Mouse (Mus musculus) forebrain, embryonic 13.5 days (tissue): ENCODE measurements at regions not wholly inside any gene's neighbourhood (a gene's known extent, or its start where the extent isn't known, plus 50 kb on each side); places are given as distances from the start of the nearest gene placed in this dataset.

Source experiments
- ATAC-seq: fragments of 200-750 bp; cut with Nextera tagmentation; 2 replicates; pipeline ENCODE4 v1.8.0; 2017
- H3K27ac ChIP-seq: fragments of 300-500 bp; sonication (generic); 2 replicates; pipeline ENCODE4 v1.5.1; 2015; ENCODE audit warnings: inconsistent platforms, mild to moderate bottlenecking, moderate library complexity
- H3K27me3 ChIP-seq: fragments of 300-500 bp; sonication (generic); 2 replicates; pipeline ENCODE4 v1.6.1; 2015; ENCODE audit warnings: mild to moderate bottlenecking, inconsistent platforms
- H3K36me3 ChIP-seq: fragments of 300-500 bp; sonication (generic); 2 replicates; pipeline ENCODE4 v1.6.1; 2015; ENCODE audit warnings: mild to moderate bottlenecking, inconsistent platforms; ENCODE audit not compliant: poor library complexity, severe bottlenecking
- H3K4me1 ChIP-seq: fragments of 300-500 bp; sonication (generic); 2 replicates; pipeline ENCODE4 v1.6.1; 2015; ENCODE audit warnings: inconsistent platforms
- H3K4me2 ChIP-seq: fragments of 300-500 bp; sonication (generic); 2 replicates; pipeline ENCODE4 v1.6.1; 2015; ENCODE audit warnings: inconsistent platforms, mild to moderate bottlenecking, moderate library complexity
- H3K4me3 ChIP-seq: fragments of 300-500 bp; sonication (generic); 2 replicates; pipeline ENCODE4 v1.5.1; 2015; ENCODE audit warnings: mild to moderate bottlenecking, inconsistent platforms
- H3K9ac ChIP-seq: fragments of 300-500 bp; sonication (generic); 2 replicates; pipeline ENCODE4 v1.6.1; 2015; ENCODE audit warnings: mild to moderate bottlenecking, inconsistent platforms
- H3K9me3 ChIP-seq: fragments of 300-500 bp; sonication (generic); replicated peaks from 2 replicates; pipeline ENCODE4 v1.6.1; 2016; ENCODE audit warnings: inconsistent platforms
- WGBS: fragments of 180-500 bp; shearing (Covaris S2); methylation state at CpG from one replicate; pipeline ENCODE4 v1.1.7; 2015; 5-methylcytosine and 5-hydroxymethylcytosine counted together

GRCm38 (mm10) chr8:91909637-91910383 lies 107.9 kb upstream of the Irx3 start:
- H3K9me3 ChIP-seq, result no peaks in the 10 kb centered on the region
- H3K4me3 ChIP-seq, result no peak overlapping the region
- peaks cover 5% of the 10 kb centered on the region; the same call in 1 of the 2 replicates for H3K27me3 ChIP-seq
- ATAC-seq, result no peak
- H3K4me2 ChIP-seq, result no peak overlapping the region
- H3K36me3 ChIP-seq, result no peaks in the 10 kb centered on the region
- H3K27ac ChIP-seq, result no peak overlapping the region
- H3K4me1 ChIP-seq, result 0 out of 2 replicates have a peak, but pooled peaks cover 12% of the 10 kb centered on the region
- 60% methylated on average over 14 of the region's 14 CpGs for WGBS
- H3K9ac ChIP-seq, result no peak overlapping the region

- 74% methylated on average over 9 of the region's 9 CpGs for WGBS
- peaks cover 8% of the 10 kb centered on the region; the same call in 1 of the 2 replicates for H3K27me3 ChIP-seq
- H3K4me1 ChIP-seq, result 0 out of 2 replicates have a peak, but pooled peaks cover 12% of the 10 kb centered on the region
- H3K9ac ChIP-seq, result no peak overlapping the region
- no peak overlapping the region for H3K27ac ChIP-seq
- no peak for ATAC-seq
- no peaks in the 10 kb centered on the region for H3K36me3 ChIP-seq
- no peak overlapping the region for H3K4me2 ChIP-seq
- no peaks in the 10 kb centered on the region for H3K9me3 ChIP-seq
- H3K4me3 ChIP-seq, result no peak overlapping the region
Measured at GRCm38 (mm10) chr8:91908731-91909353, 107.0 kb upstream of the Irx3 start.

- Histone ChIP-seq H3K36me3 (no peaks in the 10 kb centered on the region), H3K27me3 (peaks cover 10% of the 10 kb centered on the region; the same call in 1 of the 2 replicates), H3K9me3 (no peaks in the 10 kb centered on the region), H3K4me2 (no peak overlapping the region), H3K4me1 (0 out of 2 replicates have a peak, but pooled peaks cover 9% of the 10 kb centered on the region), H3K9ac (no peak overlapping the region), H3K27ac (no peak overlapping the region), H3K4me3 (no peak overlapping the region)
- WGBS, result 93% methylated on average over 8 of the region's 8 CpGs
- ATAC-seq, result no peak
Measured at GRCm38 (mm10) chr8:91907178-91907577, 105.3 kb upstream of the Irx3 start.

GRCm38 (mm10) chr8:91901525-91902281 lies 99.8 kb upstream of the Irx3 start:
- H3K4me3 ChIP-seq, result no peak overlapping the region
- H3K9me3 ChIP-seq, result no peaks in the 10 kb centered on the region
- no peak overlapping the region for H3K27ac ChIP-seq
- H3K4me1 ChIP-seq, result no peaks in the 10 kb centered on the region
- ATAC-seq, result no peak
- H3K27me3 ChIP-seq, result peaks cover 16% of the 10 kb centered on the region; the same call in 1 of the 2 replicates
- WGBS, result 87% methylated on average over 10 of the region's 10 CpGs
- no peak overlapping the region for H3K4me2 ChIP-seq
- no peak overlapping the region for H3K9ac ChIP-seq
- no peaks in the 10 kb centered on the region for H3K36me3 ChIP-seq

GRCm38 (mm10) chr8:91899747-91900146 lies 97.9 kb upstream of the Irx3 start:
- no peak for ATAC-seq
- Histone ChIP-seq H3K4me3 (no peak overlapping the region), H3K36me3 (no peaks in the 10 kb centered on the region), H3K4me2 (no peak overlapping the region), H3K27me3 (peaks cover 16% of the 10 kb centered on the region; the same call in 1 of the 2 replicates), H3K9ac (no peak overlapping the region), H3K9me3 (no peaks in the 10 kb centered on the region), H3K4me1 (no peaks in the 10 kb centered on the region), H3K27ac (no peak overlapping the region)
- whole genome bisulfite sequencing, result 81% methylated on average over 7 of the region's 7 CpGs

GRCm38 (mm10) chr8:91897381-91897780 lies 95.5 kb upstream of the Irx3 start:
- H3K4me3 ChIP-seq, result no peak overlapping the region
- no peak overlapping the region for H3K27ac ChIP-seq
- 74% methylated on average over 7 of the region's 7 CpGs for WGBS
- H3K27me3 ChIP-seq, result peaks cover 11% of the 10 kb centered on the region; the same call in 1 of the 2 replicates
- H3K9ac ChIP-seq, result no peak overlapping the region
- no peak for ATAC-seq
- no peak overlapping the region for H3K4me2 ChIP-seq
- no peaks in the 10 kb centered on the region for H3K9me3 ChIP-seq
- H3K36me3 ChIP-seq, result no peaks in the 10 kb centered on the region
- no peaks in the 10 kb centered on the region for H3K4me1 ChIP-seq

- Histone ChIP-seq H3K4me2 (no peak overlapping the region), H3K36me3 (no peaks in the 10 kb centered on the region), H3K27me3 (peaks cover 17% of the 10 kb centered on the region), H3K4me3 (no peak overlapping the region), H3K27ac (no peak overlapping the region), H3K4me1 (no peaks in the 10 kb centered on the region), H3K9ac (no peak overlapping the region), H3K9me3 (no peaks in the 10 kb centered on the region)
- 79% methylated on average over 6 of the region's 6 CpGs for WGBS
- no peak for ATAC-seq
Measured at GRCm38 (mm10) chr8:91895987-91896386, 94.1 kb upstream of the Irx3 start.

- no peak overlapping the region for H3K4me2 ChIP-seq
- no peaks in the 10 kb centered on the region for H3K9me3 ChIP-seq
- peaks cover 17% of the 10 kb centered on the region; the same call in 1 of the 2 replicates for H3K27me3 ChIP-seq
- WGBS, result 95% methylated on average over 2 of the region's 2 CpGs
- no peak overlapping the region for H3K27ac ChIP-seq
- H3K4me3 ChIP-seq, result no peak overlapping the region
- H3K9ac ChIP-seq, result no peak overlapping the region
- no peaks in the 10 kb centered on the region for H3K36me3 ChIP-seq
- ATAC-seq, result no peak
- peaks cover 9% of the 10 kb centered on the region for H3K4me1 ChIP-seq
Measured at GRCm38 (mm10) chr8:91884862-91885261, 83.0 kb upstream of the Irx3 start.

- 89% methylated on average over 3 of the region's 3 CpGs for WGBS
- no peak for ATAC-seq
- H3K4me2 ChIP-seq, result no peak overlapping the region
- H3K4me3 ChIP-seq, result no peak overlapping the region
- no peak overlapping the region for H3K9ac ChIP-seq
- peaks cover 22% of the 10 kb centered on the region; the same call in 1 of the 2 replicates for H3K27me3 ChIP-seq
- no peak overlapping the region for H3K27ac ChIP-seq
- H3K4me1 ChIP-seq, result peaks cover 9% of the 10 kb centered on the region
- no peaks in the 10 kb centered on the region for H3K36me3 ChIP-seq
- H3K9me3 ChIP-seq, result no peaks in the 10 kb centered on the region
Measured at GRCm38 (mm10) chr8:91884325-91884724, 82.5 kb upstream of the Irx3 start.

GRCm38 (mm10) chr8:91883012-91883411 lies 81.1 kb upstream of the Irx3 start:
- H3K27me3 ChIP-seq, result peaks cover 34% of the 10 kb centered on the region; the same call in 1 of the 2 replicates
- WGBS, result 74% methylated on average over 4 of the region's 4 CpGs

GRCm38 (mm10) chr8:91878886-91879285 lies 77.0 kb upstream of the Irx3 start:
- WGBS, result 86% methylated on average over 5 of the region's 5 CpGs
- Histone ChIP-seq H3K4me1 (peaks cover 19% of the 10 kb centered on the region), H3K27me3 (peaks cover 69% of the 10 kb centered on the region), H3K4me2 (no peak overlapping the region), H3K9ac (no peak overlapping the region), H3K4me3 (no peak overlapping the region), H3K9me3 (no peaks in the 10 kb centered on the region), H3K27ac (no peak overlapping the region), H3K36me3 (no peaks in the 10 kb centered on the region)
- no peak for ATAC-seq

More at GRCm38 (mm10) chr8:91883012-91883411, 81.1 kb upstream of the Irx3 start:
- Histone ChIP-seq H3K4me1 (peaks cover 9% of the 10 kb centered on the region), H3K27ac (no peak overlapping the region), H3K9me3 (no peaks in the 10 kb centered on the region), H3K4me2 (no peak overlapping the region), H3K9ac (no peak overlapping the region), H3K36me3 (no peaks in the 10 kb centered on the region), H3K4me3 (no peak overlapping the region)
- ATAC-seq, result no peak

- WGBS, result 8% methylated on average over 15 of the region's 15 CpGs
- Histone ChIP-seq H3K4me2 (no peak overlapping the region), H3K4me1 (peaks cover 23% of the 10 kb centered on the region), H3K36me3 (no peaks in the 10 kb centered on the region), H3K9ac (no peak overlapping the region), H3K27ac (no peak overlapping the region), H3K4me3 (no peak overlapping the region), H3K27me3 (peaks cover 78% of the 10 kb centered on the region), H3K9me3 (no peaks in the 10 kb centered on the region)
- no peak for ATAC-seq
Measured at GRCm38 (mm10) chr8:91876161-91876560, 74.3 kb upstream of the Irx3 start.
